Mouse (Mus musculus): Measurements from ENCODE around the gene Smarcad1.
A peak's percentile ranks its signal among the peaks of the same experiment; 100 is the strongest.
"Not testable (repeated sequence)": the region's sequence is repeated elsewhere in the genome, so short reads cannot be mapped to it uniquely, and the experiment has no call there.

Gene Smarcad1

GRCm38 (mm10) chr6:65042491-65043171 lies at the start of gene Smarcad1:
Gene Smarcad1 (plus strand): TSS chr6:65042583.
- DNase-seq (ENCODE audit: low spot score in 2 of 2), result peak; percentile 91 to 92

- peak in 1 of 2 experiments; percentile 13 for DNase-seq (ENCODE audit: low spot score in 2 of 2)
Measured at GRCm38 (mm10) chr6:64996824-64997421, 45.5 kb upstream of the Smarcad1 start.

- DNase-seq (ENCODE audit: low spot score in 2 of 2), result no peak
Measured at GRCm38 (mm10) chr6:64997805-64998204, 44.6 kb upstream of the Smarcad1 start.

GRCm38 (mm10) chr6:65000757-65001156 lies 41.6 kb upstream of the Smarcad1 start:
- not testable (repeated sequence) for DNase-seq (ENCODE audit: low spot score in 2 of 2)

- no peak for DNase-seq (ENCODE audit: low spot score in 2 of 2)
Measured at GRCm38 (mm10) chr6:65002196-65002595, 40.2 kb upstream of the Smarcad1 start.

GRCm38 (mm10) chr6:65008836-65009235 lies 33.5 kb upstream of the Smarcad1 start:
- no peak for DNase-seq (ENCODE audit: low spot score in 2 of 2)

- no peak for DNase-seq (ENCODE audit: low spot score in 2 of 2)
Measured at GRCm38 (mm10) chr6:65011444-65011990, 30.9 kb upstream of the Smarcad1 start.

GRCm38 (mm10) chr6:65012142-65012541 lies 30.2 kb upstream of the Smarcad1 start:
- no peak for DNase-seq (ENCODE audit: low spot score in 2 of 2)

- DNase-seq (ENCODE audit: low spot score in 2 of 2), result no peak
Measured at GRCm38 (mm10) chr6:65017566-65017965, 24.8 kb upstream of the Smarcad1 start.

GRCm38 (mm10) chr6:65018966-65019365 lies 23.4 kb upstream of the Smarcad1 start:
- DNase-seq (ENCODE audit: low spot score in 2 of 2), result not testable (repeated sequence)

GRCm38 (mm10) chr6:65021883-65022282 lies 20.5 kb upstream of the Smarcad1 start:
- DNase-seq (ENCODE audit: low spot score in 2 of 2), result no peak

GRCm38 (mm10) chr6:65023053-65023452 lies 19.3 kb upstream of the Smarcad1 start:
- no peak for DNase-seq (ENCODE audit: low spot score in 2 of 2)

- DNase-seq (ENCODE audit: low spot score in 2 of 2), result no peak
Measured at GRCm38 (mm10) chr6:65024668-65025067, 17.7 kb upstream of the Smarcad1 start.

- no peak for DNase-seq (ENCODE audit: low spot score in 2 of 2)
Measured at GRCm38 (mm10) chr6:65025130-65025529, 17.3 kb upstream of the Smarcad1 start.

- DNase-seq (ENCODE audit: low spot score in 2 of 2), result no peak
Measured at GRCm38 (mm10) chr6:65034661-65035060, 7.7 kb upstream of the Smarcad1 start.

- no peak for DNase-seq (ENCODE audit: low spot score in 2 of 2)
Measured at GRCm38 (mm10) chr6:65035469-65035868, 6.9 kb upstream of the Smarcad1 start.

- DNase-seq (ENCODE audit: low spot score in 2 of 2), result no peak
Measured at GRCm38 (mm10) chr6:65041932-65042331, 451 bp upstream of the Smarcad1 start.

GRCm38 (mm10) chr6:65043241-65043640 lies 858 bp downstream of the Smarcad1 start:
- no peak for DNase-seq (ENCODE audit: low spot score in 2 of 2)

- DNase-seq (ENCODE audit: low spot score in 2 of 2), result no peak
Measured at GRCm38 (mm10) chr6:65049100-65049499, 6.7 kb downstream of the Smarcad1 start.

- no peak for DNase-seq (ENCODE audit: low spot score in 2 of 2)
Measured at GRCm38 (mm10) chr6:65056620-65057019, 14.2 kb downstream of the Smarcad1 start.

- not testable (repeated sequence) for DNase-seq (ENCODE audit: low spot score in 2 of 2)
Measured at GRCm38 (mm10) chr6:65057137-65057536, 14.8 kb downstream of the Smarcad1 start.

- no peak for DNase-seq (ENCODE audit: low spot score in 2 of 2)
Measured at GRCm38 (mm10) chr6:65061049-65061448, 18.7 kb downstream of the Smarcad1 start.

GRCm38 (mm10) chr6:65075201-65075600 lies 32.8 kb downstream of the Smarcad1 start:
- no peak for DNase-seq (ENCODE audit: low spot score in 2 of 2)
